In the genomic region with DNA sequence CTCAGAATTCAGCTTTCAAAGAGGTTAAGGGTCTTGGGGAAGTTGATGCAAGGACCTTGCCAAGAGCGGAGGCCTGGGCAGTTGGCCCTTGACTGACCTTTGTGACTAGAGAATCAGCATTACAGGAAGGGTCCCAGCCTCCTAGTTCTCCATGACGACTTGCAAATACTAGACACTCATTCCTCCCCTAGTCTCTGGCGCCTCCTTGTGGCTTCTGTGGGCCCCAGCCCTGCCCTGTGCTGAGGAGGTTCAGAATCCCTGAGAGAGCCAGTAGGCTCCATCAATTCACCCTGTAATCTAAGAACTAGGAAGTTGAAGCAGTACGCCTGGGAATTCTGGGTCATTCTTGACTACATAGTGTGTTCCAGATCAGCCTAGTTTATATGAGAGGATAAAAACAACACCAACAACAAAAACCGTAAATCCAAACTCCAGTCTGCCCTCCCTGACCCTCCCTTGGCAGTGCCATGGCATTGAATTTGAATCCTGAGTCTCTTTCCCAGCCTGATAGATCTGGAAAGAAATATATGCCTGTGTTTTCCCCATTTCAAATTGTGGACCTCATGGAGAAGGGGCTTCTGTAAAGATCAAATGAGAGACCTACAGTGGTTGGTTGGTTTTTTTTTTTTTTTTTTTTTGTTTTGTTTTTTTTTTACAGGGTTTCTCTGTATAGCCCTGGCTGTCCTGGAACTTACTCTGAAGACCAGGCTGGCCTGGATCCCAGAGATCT, we compare ENCODE assay signal across 8 mouse cellular contexts. TPM values are rescaled to one million over a fixed set of nuclear protein-coding genes. Genes with fewer than 3 reads are reported as not detected.
DNase-seq lines count a peak whose midpoint lies in the region; ATAC-seq and TF ChIP-seq lines count a peak whose summit lies in the region.

No protein-coding gene starts in this region.

- TF ChIP-seq CTCF in G1E (IDR thresholded peaks at IDR 0.05; ENCODE audit: low read depth, low read length): peak; percentile 97
- TF ChIP-seq CTCF in liver, postnatal 0 days (IDR thresholded peaks at IDR 0.05; ENCODE audit: low read depth): peak; percentile 99

- peak; percentile 76 for DNase-seq in G1E (ENCODE audit: low spot score)
- DNase-seq in c-Kit-negative CD71-positive TER-119-positive erythroid progenitor cells, embryonic 14.5 days (ENCODE audit: low read depth, low spot score): peak; percentile 86
- peak; percentile 83 for DNase-seq in forebrain, embryonic 10.5 days (ENCODE audit: extremely low spot score, low spot score)
- peak; percentile 88 for DNase-seq in layer of hippocampus, adult 11-12 months (ENCODE audit: low spot score)
- peak; percentile 95 for DNase-seq in liver, postnatal 0 days
- peak; percentile 61 for DNase-seq in retina, adult 2 months (ENCODE audit: low read depth, low spot score)
- DNase-seq in thymus, postnatal 14 days: peak; percentile 92

- 32% methylated on average over 5 of the region's 5 CpGs for WGBS in forebrain, embryonic 10.5 days
- 26% methylated on average over 5 of the region's 5 CpGs for WGBS in heart, embryonic 16.5 days
- 22% methylated on average over 5 of the region's 5 CpGs for WGBS in liver, postnatal 0 days (ENCODE audit: insufficient replicate concordance)

- no peak overlapping the region for H3K4me2 ChIP-seq in heart, embryonic 16.5 days (ENCODE audit: low read depth, low read length)
- H3K4me2 ChIP-seq in liver, postnatal 0 days (ENCODE audit: low read depth, low read length): no peak overlapping the region

- TF ChIP-seq EP300 in liver, postnatal 0 days (IDR thresholded peaks at IDR 0.05; ENCODE audit: low read depth): no peak

- no peaks in the 10 kb centered on the region for H3K9me3 ChIP-seq in G1E (replicated peaks)
- H3K9me3 ChIP-seq in forebrain, embryonic 10.5 days: no peaks in the 10 kb centered on the region
- no peaks in the 10 kb centered on the region for H3K9me3 ChIP-seq in heart, embryonic 16.5 days (replicated peaks; ENCODE audit: control insufficient read depth, low read length)
- no peaks in the 10 kb centered on the region for H3K9me3 ChIP-seq in liver, postnatal 0 days (ENCODE audit: low read length)

- H3K4me3 ChIP-seq in G1E (ENCODE audit: low read depth, low read length): no peak overlapping the region
- H3K4me3 ChIP-seq in forebrain, embryonic 10.5 days: peak overlapping the region; percentile 2; the same call in 1 of the 2 replicates
- H3K4me3 ChIP-seq in heart, embryonic 16.5 days (ENCODE audit: low read length): no peak overlapping the region
- no peak overlapping the region for H3K4me3 ChIP-seq in liver, postnatal 0 days (ENCODE audit: low read depth, low read length)

- no peaks in the 10 kb centered on the region for H3K27me3 ChIP-seq in G1E (ENCODE audit: insufficient read depth, low read length)
- no peaks in the 10 kb centered on the region for H3K27me3 ChIP-seq in forebrain, embryonic 10.5 days (ENCODE audit: poor library complexity, severe bottlenecking)
- H3K27me3 ChIP-seq in heart, embryonic 16.5 days (ENCODE audit: control insufficient read depth, insufficient read depth, low read length): no peaks in the 10 kb centered on the region
- no peaks in the 10 kb centered on the region for H3K27me3 ChIP-seq in liver, postnatal 0 days (ENCODE audit: insufficient read depth, low read length)

- peak overlapping the region; percentile 54 for H3K27ac ChIP-seq in forebrain, embryonic 10.5 days
- no peak overlapping the region for H3K27ac ChIP-seq in heart, embryonic 16.5 days (ENCODE audit: low read length)
- H3K27ac ChIP-seq in liver, postnatal 0 days (ENCODE audit: low read depth): 0 out of 2 replicates have a peak overlapping the region, but pooled peaks have one; percentile 18

- ATAC-seq in G1E (ENCODE audit: extremely low read depth, insufficient number of reproducible peaks, low FRiP score, poor library complexity, severe bottlenecking): no peak; the same call in 1 of the 2 replicates
- peak; percentile 61; the same call in 1 of the 2 replicates for ATAC-seq in heart, embryonic 16.5 days (replicated peaks; ENCODE audit: extremely low read depth, insufficient read depth, low FRiP score)
- ATAC-seq in liver, postnatal 0 days: peak; percentile 34

- no peak overlapping the region for H3K9ac ChIP-seq in heart, embryonic 16.5 days (ENCODE audit: low read length)
- H3K9ac ChIP-seq in liver, postnatal 0 days (replicated peaks): no peak overlapping the region

- H3K36me3 ChIP-seq in G1E (replicated peaks): peaks cover 27% of the 10 kb centered on the region
- H3K36me3 ChIP-seq in forebrain, embryonic 10.5 days (replicated peaks): peaks cover 11% of the 10 kb centered on the region
- no peaks in the 10 kb centered on the region for H3K36me3 ChIP-seq in heart, embryonic 16.5 days (ENCODE audit: control insufficient read depth, insufficient read depth)
- no peaks in the 10 kb centered on the region for H3K36me3 ChIP-seq in liver, postnatal 0 days (replicated peaks; ENCODE audit: insufficient read depth, low read length)

- H3K4me1 ChIP-seq in G1E (ENCODE audit: insufficient read depth, low read depth, low read length): peaks cover 78% of the 10 kb centered on the region
- H3K4me1 ChIP-seq in forebrain, embryonic 10.5 days: peaks cover 60% of the 10 kb centered on the region
- H3K4me1 ChIP-seq in heart, embryonic 16.5 days (ENCODE audit: control insufficient read depth, insufficient read depth, low read length): peaks cover 14% of the 10 kb centered on the region
- peaks cover 69% of the 10 kb centered on the region for H3K4me1 ChIP-seq in liver, postnatal 0 days (ENCODE audit: insufficient read depth)

RNA-seq across cellular contexts. Expression of gene Cdc42bpg, which starts 1.3 kb away (rescaled TPM):
- total RNA-seq in G1E (2014; fragmentation: Nextera tagmentation) (5.0 and 7.6 TPM in 2 replicates), G1E (2017) (2.0 and 2.4 TPM in 2 replicates)
- polyA plus RNA-seq in G1E (2012): 14.1 and 15.4 TPM in 2 replicates
- 0.23 and 0.24 TPM in 2 replicates for polyA plus RNA-seq in forebrain, embryonic 10.5 days (2016; fragmentation: Nextera tagmentation; extraction: Ambion mirVana)
- polyA plus RNA-seq in heart, embryonic 16.5 days (2015; fragmentation: Nextera tagmentation; extraction: Ambion mirVana): 0.64 and 0.67 TPM in 2 replicates
- 0.27 and 0.35 TPM in 2 replicates for polyA plus RNA-seq in liver, postnatal 0 days (2015; fragmentation: Nextera tagmentation; extraction: Ambion mirVana)

RNA-seq across cellular contexts. Expression of gene Ehd1, which starts 28.4 kb away (rescaled TPM):
- total RNA-seq in G1E (2014; fragmentation: Nextera tagmentation) (18.0 and 18.7 TPM in 2 replicates), G1E (2017) (22.0 and 23.3 TPM in 2 replicates)
- 132 and 135 TPM in 2 replicates for polyA plus RNA-seq in G1E (2012)
- polyA plus RNA-seq in forebrain, embryonic 10.5 days (2016; fragmentation: Nextera tagmentation; extraction: Ambion mirVana): 76.8 and 82.1 TPM in 2 replicates
- polyA plus RNA-seq in heart, embryonic 16.5 days (2015; fragmentation: Nextera tagmentation; extraction: Ambion mirVana): 63.7 and 73.2 TPM in 2 replicates
- 36.4 and 36.9 TPM in 2 replicates for polyA plus RNA-seq in liver, postnatal 0 days (2015; fragmentation: Nextera tagmentation; extraction: Ambion mirVana)

RNA-seq across cellular contexts. Expression of gene Men1, which starts 29.8 kb away (rescaled TPM):
- total RNA-seq in G1E (2014; fragmentation: Nextera tagmentation) (51.0 and 53.9 TPM in 2 replicates), G1E (2017) (28.8 and 30.9 TPM in 2 replicates)
- polyA plus RNA-seq in G1E (2012): 146 and 213 TPM in 2 replicates
- 115 and 130 TPM in 2 replicates for polyA plus RNA-seq in forebrain, embryonic 10.5 days (2016; fragmentation: Nextera tagmentation; extraction: Ambion mirVana)
- polyA plus RNA-seq in heart, embryonic 16.5 days (2015; fragmentation: Nextera tagmentation; extraction: Ambion mirVana): 45.8 and 47.8 TPM in 2 replicates
- polyA plus RNA-seq in liver, postnatal 0 days (2015; fragmentation: Nextera tagmentation; extraction: Ambion mirVana): 10.0 and 11.1 TPM in 2 replicates

RNA-seq across cellular contexts. Expression of gene Map4k2, which starts 36.0 kb away (rescaled TPM):
- total RNA-seq in G1E (2014; fragmentation: Nextera tagmentation) (13.3 and 13.4 TPM in 2 replicates), G1E (2017) (13.2 and 19.4 TPM in 2 replicates)
- 19.3 and 26.6 TPM in 2 replicates for polyA plus RNA-seq in G1E (2012)
- polyA plus RNA-seq in forebrain, embryonic 10.5 days (2016; fragmentation: Nextera tagmentation; extraction: Ambion mirVana): 12.6 and 14.5 TPM in 2 replicates
- polyA plus RNA-seq in heart, embryonic 16.5 days (2015; fragmentation: Nextera tagmentation; extraction: Ambion mirVana): 17.2 and 18.5 TPM in 2 replicates
- polyA plus RNA-seq in liver, postnatal 0 days (2015; fragmentation: Nextera tagmentation; extraction: Ambion mirVana): 5.6 and 5.7 TPM in 2 replicates

RNA-seq across cellular contexts. Expression of gene Sf1, which starts 58.5 kb away (rescaled TPM):
- total RNA-seq in G1E (2014; fragmentation: Nextera tagmentation) (511 and 574 TPM in 2 replicates), G1E (2017) (96.0 and 104 TPM in 2 replicates)
- 1,720 and 2,369 TPM in 2 replicates for polyA plus RNA-seq in G1E (2012)
- 201 TPM in 2 replicates for polyA plus RNA-seq in forebrain, embryonic 10.5 days (2016; fragmentation: Nextera tagmentation; extraction: Ambion mirVana)
- 80.2 and 86.7 TPM in 2 replicates for polyA plus RNA-seq in heart, embryonic 16.5 days (2015; fragmentation: Nextera tagmentation; extraction: Ambion mirVana)
- polyA plus RNA-seq in liver, postnatal 0 days (2015; fragmentation: Nextera tagmentation; extraction: Ambion mirVana): 34.6 and 35.7 TPM in 2 replicates
